Mouse (Mus musculus): Measurements from ENCODE around the gene Rps6ka4. TPM values are rescaled to one million over a fixed set of nuclear protein-coding genes. Genes with fewer than 3 reads are reported as not detected.

Gene Rps6ka4
- polyA plus RNA-seq, 1 experiment from 2014 or later, result 3.0 TPM

GRCm38 (mm10) chr19:6860706-6861105, 20.3 kb upstream of the Rps6ka4 start:
- Histone ChIP-seq H3K36me3 (ENCODE audit: control insufficient read depth, insufficient read depth, low read length) (no peaks in the 10 kb centered on the region), H3K9ac (ENCODE audit: low read length) (no peak overlapping the region), H3K27me3 (replicated peaks; ENCODE audit: control insufficient read depth, insufficient read depth, low read length) (0 out of 2 replicates have a peak, but pooled peaks cover under 1% of the 10 kb centered on the region), H3K9me3 (replicated peaks; ENCODE audit: control insufficient read depth, low read length) (no peaks in the 10 kb centered on the region), H3K4me2 (ENCODE audit: low read length) (no peak overlapping the region), H3K4me3 (ENCODE audit: low read depth, low read length) (no peak overlapping the region), H3K27ac (ENCODE audit: low read depth, low read length) (no peak overlapping the region), H3K4me1 (ENCODE audit: control insufficient read depth, insufficient read depth, low read length) (no peaks in the 10 kb centered on the region)
- WGBS, result 77% methylated on average over 6 of the region's 6 CpGs
- no peak for ATAC-seq
- no peak for DNase-seq (ENCODE audit: low spot score)

GRCm38 (mm10) chr19:6859971-6860370, 19.5 kb upstream of the Rps6ka4 start:
- DNase-seq (ENCODE audit: low spot score), result no peak
- 91% methylated on average over 3 of the region's 3 CpGs for WGBS
- H3K9ac ChIP-seq (ENCODE audit: low read length), result no peak overlapping the region
- H3K4me3 ChIP-seq (ENCODE audit: low read depth, low read length), result no peak overlapping the region
- H3K4me1 ChIP-seq (ENCODE audit: control insufficient read depth, insufficient read depth, low read length), result no peaks in the 10 kb centered on the region
- no peak for ATAC-seq
- H3K9me3 ChIP-seq (replicated peaks; ENCODE audit: control insufficient read depth, low read length), result no peaks in the 10 kb centered on the region
- 0 out of 2 replicates have a peak, but pooled peaks cover 5% of the 10 kb centered on the region for H3K27me3 ChIP-seq (replicated peaks; ENCODE audit: control insufficient read depth, insufficient read depth, low read length)
- H3K4me2 ChIP-seq (ENCODE audit: low read length), result no peak overlapping the region
- no peaks in the 10 kb centered on the region for H3K36me3 ChIP-seq (ENCODE audit: control insufficient read depth, insufficient read depth, low read length)
- H3K27ac ChIP-seq (ENCODE audit: low read depth, low read length), result no peak overlapping the region

- ATAC-seq (no peak), DNase-seq (ENCODE audit: low spot score) (no peak)
- Histone ChIP-seq H3K27ac (ENCODE audit: low read depth, low read length) (no peak overlapping the region), H3K9me3 (replicated peaks; ENCODE audit: control insufficient read depth, low read length) (no peaks in the 10 kb centered on the region), H3K4me1 (ENCODE audit: control insufficient read depth, insufficient read depth, low read length) (no peaks in the 10 kb centered on the region), H3K4me3 (ENCODE audit: low read depth, low read length) (no peak overlapping the region), H3K9ac (ENCODE audit: low read length) (no peak overlapping the region), H3K4me2 (ENCODE audit: low read length) (no peak overlapping the region), H3K27me3 (replicated peaks; ENCODE audit: control insufficient read depth, insufficient read depth, low read length) (0 out of 2 replicates have a peak, but pooled peaks cover 5% of the 10 kb centered on the region), H3K36me3 (ENCODE audit: control insufficient read depth, insufficient read depth, low read length) (no peaks in the 10 kb centered on the region)
- WGBS, result 72% methylated on average over 2 of the region's 2 CpGs
Observed at GRCm38 (mm10) chr19:6859032-6859651, 18.7 kb upstream of the Rps6ka4 start.

GRCm38 (mm10) chr19:6858031-6858430, 17.6 kb upstream of the Rps6ka4 start, which contains the start of gene Ccdc88b:
Gene Ccdc88b, minus strand, starts transcription at chr19:6858211.
- H3K9ac ChIP-seq (ENCODE audit: low read length), result no peak within 1 kb of the TSS
- H3K27ac ChIP-seq (ENCODE audit: low read depth, low read length), result no peak within 1 kb of the TSS
- WGBS, result 84% methylated on average over 7 of the region's 7 CpGs
- ATAC-seq, result no peak
- H3K27me3 ChIP-seq (replicated peaks; ENCODE audit: control insufficient read depth, insufficient read depth, low read length), result 0 out of 2 replicates have a peak, but pooled peaks cover 5% of the 10 kb centered on the region
- H3K4me2 ChIP-seq (ENCODE audit: low read length), result no peak within 1 kb of the TSS
- DNase-seq (ENCODE audit: low spot score), result no peak
- no peaks in the 10 kb centered on the region for H3K4me1 ChIP-seq (ENCODE audit: control insufficient read depth, insufficient read depth, low read length)
- no peaks in the 10 kb centered on the region for H3K9me3 ChIP-seq (replicated peaks; ENCODE audit: control insufficient read depth, low read length)
- H3K4me3 ChIP-seq (ENCODE audit: low read depth, low read length), result no peak within 1 kb of the TSS
- no peaks in the 10 kb centered on the region for H3K36me3 ChIP-seq (ENCODE audit: control insufficient read depth, insufficient read depth, low read length)

- H3K9me3 ChIP-seq (replicated peaks; ENCODE audit: control insufficient read depth, low read length), result no peaks in the 10 kb centered on the region
- no peak overlapping the region for H3K9ac ChIP-seq (ENCODE audit: low read length)
- WGBS, result 76% methylated on average over 9 of the region's 9 CpGs
- 0 out of 2 replicates have a peak, but pooled peaks cover 5% of the 10 kb centered on the region for H3K27me3 ChIP-seq (replicated peaks; ENCODE audit: control insufficient read depth, insufficient read depth, low read length)
- no peak overlapping the region for H3K27ac ChIP-seq (ENCODE audit: low read depth, low read length)
- DNase-seq (ENCODE audit: low spot score), result no peak
- H3K4me2 ChIP-seq (ENCODE audit: low read length), result no peak overlapping the region
- no peaks in the 10 kb centered on the region for H3K4me1 ChIP-seq (ENCODE audit: control insufficient read depth, insufficient read depth, low read length)
- no peaks in the 10 kb centered on the region for H3K36me3 ChIP-seq (ENCODE audit: control insufficient read depth, insufficient read depth, low read length)
- no peak for ATAC-seq
- no peak overlapping the region for H3K4me3 ChIP-seq (ENCODE audit: low read depth, low read length)
Observed at GRCm38 (mm10) chr19:6857391-6858005, 17.1 kb upstream of the Rps6ka4 start.

- Histone ChIP-seq H3K4me2 (ENCODE audit: low read length) (no peak overlapping the region), H3K36me3 (ENCODE audit: control insufficient read depth, insufficient read depth, low read length) (no peaks in the 10 kb centered on the region), H3K4me1 (ENCODE audit: control insufficient read depth, insufficient read depth, low read length) (no peaks in the 10 kb centered on the region), H3K9ac (ENCODE audit: low read length) (no peak overlapping the region), H3K4me3 (ENCODE audit: low read depth, low read length) (no peak overlapping the region), H3K27ac (ENCODE audit: low read depth, low read length) (no peak overlapping the region), H3K27me3 (replicated peaks; ENCODE audit: control insufficient read depth, insufficient read depth, low read length) (0 out of 2 replicates have a peak, but pooled peaks cover 5% of the 10 kb centered on the region), H3K9me3 (replicated peaks; ENCODE audit: control insufficient read depth, low read length) (no peaks in the 10 kb centered on the region)
- DNase-seq (ENCODE audit: low spot score) (no peak), ATAC-seq (no peak)
- WGBS, result 43% methylated on average over 3 of the region's 3 CpGs
Observed at GRCm38 (mm10) chr19:6857003-6857360, 16.5 kb upstream of the Rps6ka4 start.

- Histone ChIP-seq H3K4me1 (ENCODE audit: control insufficient read depth, insufficient read depth, low read length) (no peaks in the 10 kb centered on the region), H3K36me3 (ENCODE audit: control insufficient read depth, insufficient read depth, low read length) (no peaks in the 10 kb centered on the region), H3K27me3 (replicated peaks; ENCODE audit: control insufficient read depth, insufficient read depth, low read length) (0 out of 2 replicates have a peak, but pooled peaks cover 5% of the 10 kb centered on the region), H3K4me3 (ENCODE audit: low read depth, low read length) (no peak overlapping the region), H3K27ac (ENCODE audit: low read depth, low read length) (no peak overlapping the region), H3K9me3 (replicated peaks; ENCODE audit: control insufficient read depth, low read length) (no peaks in the 10 kb centered on the region), H3K4me2 (ENCODE audit: low read length) (no peak overlapping the region), H3K9ac (ENCODE audit: low read length) (no peak overlapping the region)
- WGBS, result 33% methylated on average over 12 of the region's 12 CpGs
- DNase-seq (ENCODE audit: low spot score) (peak; percentile 80), ATAC-seq (peak; percentile 55; the same call in 1 of the 2 replicates)
Observed at GRCm38 (mm10) chr19:6856281-6857002, 16.0 kb upstream of the Rps6ka4 start.

GRCm38 (mm10) chr19:6855225-6856031, 15.0 kb upstream of the Rps6ka4 start:
- Histone ChIP-seq H3K4me2 (ENCODE audit: low read length) (peak overlapping the region; percentile 37), H3K27ac (ENCODE audit: low read depth, low read length) (peak overlapping the region; percentile 9; the same call in 1 of the 2 replicates), H3K4me3 (ENCODE audit: low read depth, low read length) (no peak overlapping the region), H3K4me1 (ENCODE audit: control insufficient read depth, insufficient read depth, low read length) (no peaks in the 10 kb centered on the region), H3K9me3 (replicated peaks; ENCODE audit: control insufficient read depth, low read length) (no peaks in the 10 kb centered on the region), H3K36me3 (ENCODE audit: control insufficient read depth, insufficient read depth, low read length) (no peaks in the 10 kb centered on the region), H3K9ac (ENCODE audit: low read length) (peak overlapping the region; percentile 35; the same call in 1 of the 2 replicates), H3K27me3 (replicated peaks; ENCODE audit: control insufficient read depth, insufficient read depth, low read length) (0 out of 2 replicates have a peak, but pooled peaks cover 5% of the 10 kb centered on the region)
- peak; percentile 55 for DNase-seq (ENCODE audit: low spot score)
- ATAC-seq, result peak; percentile 52; the same call in 1 of the 2 replicates
- WGBS, result 11% methylated on average over 38 of the region's 38 CpGs
